In genomic region chr3:94582456-94582891, GRCm38 (mm10) we compare ENCODE assay signal across 8 mouse cellular contexts. TPM values are rescaled to one million over a fixed set of nuclear protein-coding genes. Genes with fewer than 3 reads are reported as not detected.
A peak's percentile ranks its signal among the peaks of the same experiment; 100 is the strongest.
DNase-seq lines count a peak whose midpoint lies in the region; ATAC-seq and TF ChIP-seq lines count a peak whose summit lies in the region.

Gene Snx27, minus strand, starts transcription at chr3:94582716.

- H3K9ac ChIP-seq in heart, embryonic 11.5 days (ENCODE audit: low read depth, low read length), result peak within 1 kb of the TSS; percentile 94
- H3K9ac ChIP-seq in kidney, embryonic 16.5 days (replicated peaks; ENCODE audit: low read length), result peak within 1 kb of the TSS; percentile 90
- H3K9ac ChIP-seq in liver, adult 2 months (ENCODE audit: low read depth, low read length), result peak within 1 kb of the TSS; percentile 93

- peak within 1 kb of the TSS; percentile 75 for H3ac ChIP-seq in myocyte (ENCODE audit: control insufficient read depth, insufficient read length)

- peaks cover 31% of the 10 kb centered on the region for H3K4me1 ChIP-seq in bone marrow macrophage, adult 2 months (ENCODE audit: control insufficient read depth, insufficient read depth, low read length)
- peaks cover 2% of the 10 kb centered on the region; the same call in 1 of the 2 replicates for H3K4me1 ChIP-seq in embryonic fibroblast, embryonic 13.5 days (ENCODE audit: control insufficient read depth, insufficient read depth, low read length)
- peaks cover 7% of the 10 kb centered on the region for H3K4me1 ChIP-seq in heart, embryonic 11.5 days (ENCODE audit: control insufficient read depth, insufficient read depth, low read length)
- peaks cover 15% of the 10 kb centered on the region for H3K4me1 ChIP-seq in kidney, embryonic 16.5 days (ENCODE audit: insufficient read depth, low read length)
- H3K4me1 ChIP-seq in liver, adult 2 months (ENCODE audit: control insufficient read depth, insufficient read depth, low read length), result peaks cover 10% of the 10 kb centered on the region

- H3K4me3 ChIP-seq in bone marrow macrophage, adult 2 months (ENCODE audit: insufficient read depth, low read length), result peak within 1 kb of the TSS; percentile 63
- peak within 1 kb of the TSS; percentile 77 for H3K4me3 ChIP-seq in embryonic fibroblast, embryonic 13.5 days (ENCODE audit: insufficient read depth, low read length)
- peak within 1 kb of the TSS; percentile 91 for H3K4me3 ChIP-seq in heart, embryonic 11.5 days (ENCODE audit: low read depth, low read length)
- H3K4me3 ChIP-seq in kidney, embryonic 16.5 days (ENCODE audit: low read length), result peak within 1 kb of the TSS; percentile 91
- H3K4me3 ChIP-seq in liver, adult 2 months (ENCODE audit: insufficient read depth, low read depth, low read length), result peak within 1 kb of the TSS; percentile 95
- H3K4me3 ChIP-seq in myocyte, result peak within 1 kb of the TSS; percentile 64

- TF ChIP-seq CTCF in bone marrow macrophage, adult 2 months (IDR thresholded peaks at IDR 0.05; ENCODE audit: low read depth, low read length), result no peak
- TF ChIP-seq CTCF in embryonic fibroblast, embryonic 13.5 days (IDR thresholded peaks at IDR 0.05; ENCODE audit: borderline replicate concordance, insufficient read depth, low read length), result no peak
- no peak for TF ChIP-seq CTCF in liver, adult 2 months (IDR thresholded peaks at IDR 0.05; ENCODE audit: low read depth, low read length)

- peak; percentile 93 for ATAC-seq in heart, embryonic 11.5 days (replicated peaks; ENCODE audit: insufficient number of reproducible peaks, low FRiP score, low TSS enrichment)
- ATAC-seq in kidney, embryonic 16.5 days (ENCODE audit: low FRiP score, low TSS enrichment), result peak; percentile 99

- peak; percentile 94 for DNase-seq in A20 (ENCODE audit: low read depth, low spot score)
- DNase-seq in liver, adult 2 months (ENCODE audit: extremely low read depth, low read depth, low spot score), result peak; percentile 83
- DNase-seq in splenic B cell, adult 2 months (ENCODE audit: low read depth, low spot score), result peak; percentile 84

- peaks cover 22% of the 10 kb centered on the region; the same call in 1 of the 2 replicates for H3K79me2 ChIP-seq in liver, adult 2 months (ENCODE audit: control insufficient read depth, insufficient read depth, low read length)
- peaks cover 43% of the 10 kb centered on the region for H3K79me2 ChIP-seq in myocyte (ENCODE audit: control insufficient read depth, insufficient read depth)

- TF ChIP-seq POLR2A in bone marrow macrophage, adult 2 months (IDR thresholded peaks at IDR 0.05; ENCODE audit: borderline replicate concordance, low read depth, low read length), result no peak
- TF ChIP-seq POLR2A in embryonic fibroblast, embryonic 13.5 days (IDR thresholded peaks at IDR 0.05; ENCODE audit: low read depth, low read length), result no peak; the same call in 1 of the 2 replicates
- 0 out of 2 replicates have a peak, but pooled peaks have one; percentile 6 for TF ChIP-seq POLR2A in liver, adult 2 months (IDR thresholded peaks at IDR 0.05; ENCODE audit: extremely low read depth, insufficient read depth, low read length)
- TF ChIP-seq POLR2A in myocyte (IDR thresholded peaks at IDR 0.05; ENCODE audit: insufficient read length, low read depth), result peak; percentile 53

- H3K27ac ChIP-seq in bone marrow macrophage, adult 2 months (ENCODE audit: insufficient read depth, low read depth, low read length), result peak within 1 kb of the TSS; percentile 99
- peak within 1 kb of the TSS; percentile 6; the same call in 1 of the 2 replicates for H3K27ac ChIP-seq in embryonic fibroblast, embryonic 13.5 days (ENCODE audit: insufficient read depth, low read length)
- H3K27ac ChIP-seq in heart, embryonic 11.5 days (ENCODE audit: low read depth, low read length), result peak within 1 kb of the TSS; percentile 77
- peak within 1 kb of the TSS; percentile 84 for H3K27ac ChIP-seq in kidney, embryonic 16.5 days (ENCODE audit: low read length)
- peak within 1 kb of the TSS; percentile 86 for H3K27ac ChIP-seq in liver, adult 2 months (replicated peaks; ENCODE audit: insufficient read depth, low read depth, low read length)

- peak within 1 kb of the TSS; percentile 84 for H3K4me2 ChIP-seq in heart, embryonic 11.5 days
- peak within 1 kb of the TSS; percentile 81 for H3K4me2 ChIP-seq in kidney, embryonic 16.5 days (replicated peaks; ENCODE audit: low read depth, low read length)
- peak within 1 kb of the TSS; percentile 98 for H3K4me2 ChIP-seq in myocyte (ENCODE audit: low read depth)

- WGBS in heart, embryonic 11.5 days (ENCODE audit: insufficient replicate concordance), result under 1% methylated on average over 41 of the region's 42 CpGs
- WGBS in kidney, embryonic 16.5 days, result under 1% methylated on average over 42 of the region's 42 CpGs
- under 1% methylated on average over 42 of the region's 42 CpGs for WGBS in liver, adult 2 months

- no peaks in the 10 kb centered on the region for H3K27me3 ChIP-seq in heart, embryonic 11.5 days (ENCODE audit: control insufficient read depth, insufficient read depth, low read length)
- H3K27me3 ChIP-seq in kidney, embryonic 16.5 days (ENCODE audit: insufficient read depth, low read length), result no peaks in the 10 kb centered on the region
- H3K27me3 ChIP-seq in liver, adult 2 months (ENCODE audit: control insufficient read depth, insufficient read depth, low read length), result no peaks in the 10 kb centered on the region
- no peaks in the 10 kb centered on the region for H3K27me3 ChIP-seq in myocyte (ENCODE audit: control insufficient read depth, insufficient read depth, insufficient read length)
- H3K27me3 ChIP-seq in splenic B cell, adult 2 months (ENCODE audit: control insufficient read depth, insufficient read depth, low read length, poor library complexity, severe bottlenecking), result no peaks in the 10 kb centered on the region

- no peaks in the 10 kb centered on the region for H3K9me3 ChIP-seq in heart, embryonic 11.5 days (replicated peaks; ENCODE audit: control insufficient read depth, low read length)
- H3K9me3 ChIP-seq in kidney, embryonic 16.5 days (ENCODE audit: low read length), result no peaks in the 10 kb centered on the region

- no peaks in the 10 kb centered on the region for H3K36me3 ChIP-seq in heart, embryonic 11.5 days (ENCODE audit: control insufficient read depth, insufficient read depth, low read length)
- H3K36me3 ChIP-seq in kidney, embryonic 16.5 days (ENCODE audit: insufficient read depth, low read length), result no peaks in the 10 kb centered on the region
- no peaks in the 10 kb centered on the region for H3K36me3 ChIP-seq in liver, adult 2 months (ENCODE audit: control insufficient read depth, insufficient read depth, low read length)
- no peaks in the 10 kb centered on the region for H3K36me3 ChIP-seq in myocyte (ENCODE audit: control insufficient read depth, insufficient read depth)
- no peaks in the 10 kb centered on the region for H3K36me3 ChIP-seq in splenic B cell, adult 2 months (ENCODE audit: control insufficient read depth, insufficient read depth, low read length, poor library complexity, severe bottlenecking)

TF ChIP-seq in myocyte, 11 proteins besides CTCF, POLR2A, EP300 and RAD21:
- TF ChIP-seq MYOG (IDR thresholded peaks at IDR 0.05; ENCODE audit: control insufficient read depth in 1 of 3, insufficient read depth in 1 of 3, insufficient read length in 2 of 3, low read depth in 2 of 3) (peak in 1 of 3 experiments; percentile 11), TCF3 (IDR thresholded peaks at IDR 0.05; ENCODE audit: insufficient read length, low read depth) (no peak)

RNA-seq across cellular contexts. Expression of gene Snx27, which starts in this region (rescaled TPM):
- polyA plus RNA-seq in bone marrow macrophage, adult 2 months (2012; ENCODE audit: insufficient read depth, insufficient read length, missing spikeins), result 52.4 and 56.8 TPM in 2 replicates
- polyA plus RNA-seq in embryonic fibroblast, embryonic 13.5 days (2011; ENCODE audit: insufficient read length, low read depth, missing spikeins), result 33.2 and 41.1 TPM in 2 replicates
- 21.2 and 23.7 TPM in 2 replicates for polyA plus RNA-seq in heart, embryonic 11.5 days (2014; fragmentation: Nextera tagmentation; extraction: Ambion mirVana)
- polyA plus RNA-seq in kidney, embryonic 16.5 days (2015; fragmentation: Nextera tagmentation; extraction: Ambion mirVana), result 43.0 and 54.6 TPM in 2 replicates
- 9.6 and 13.6 TPM in 2 replicates for total RNA-seq in liver, adult 2 months (2014; rRNA removed)
- polyA plus RNA-seq in liver, adult 2 months (2012; rRNA removed), result 4.7 TPM in 2 replicates
- 17.4 TPM for polyA plus RNA-seq in myocyte (2012; fragmentation: generic; extraction: Trizol)

Comparison
In these comparisons a context has a peak if more than half of its experiments do, and no peak if none do; other contexts are left out.
1. Peak in every context shown above with its lines: DNase-seq, ATAC-seq, H3K4me3 ChIP-seq and H3K27ac ChIP-seq.
2. H3K27ac ChIP-seq: peak in every context shown above with its lines; median percentile 99 in bone marrow macrophage, adult 2 months; 86 in liver, adult 2 months; 84 in kidney, embryonic 16.5 days; 77 in heart, embryonic 11.5 days; 6 in embryonic fibroblast, embryonic 13.5 days.
3. POLR2A ChIP-seq: peak in liver, adult 2 months (single experiment) and myocyte (single experiment); none in bone marrow macrophage, adult 2 months (single experiment) and embryonic fibroblast, embryonic 13.5 days (single experiment).